Mouse (Mus musculus) liver, embryonic 12.5 days (tissue): Measurements from ENCODE around the gene Fam126b. TPM values are rescaled to one million over a fixed set of nuclear protein-coding genes. Genes with fewer than 3 reads are reported as not detected.

Experiments
- ATAC-seq: fragments of 200-750 bp; cut with Nextera tagmentation; 2 replicates; pipeline ENCODE4 v1.8.0; 2017; ENCODE audit warnings: moderate number of reproducible peaks, mild to moderate bottlenecking, moderate library complexity
- H3K27ac ChIP-seq: fragments of 300-500 bp; sonication (generic); 2 replicates; pipeline ENCODE4 v1.5.1; 2016; ENCODE audit warnings: mild to moderate bottlenecking
- H3K27me3 ChIP-seq: fragments of 300-500 bp; sonication (generic); replicated peaks from 2 replicates; pipeline ENCODE4 v1.6.1; 2016; ENCODE audit warnings: mild to moderate bottlenecking, moderate library complexity
- H3K36me3 ChIP-seq: fragments of 300-500 bp; sonication (generic); 2 replicates; pipeline ENCODE4 v1.6.1; 2016; ENCODE audit warnings: mild to moderate bottlenecking, moderate library complexity
- H3K4me1 ChIP-seq: fragments of 300-500 bp; sonication (generic); 2 replicates; pipeline ENCODE4 v1.6.1; 2016
- H3K4me2 ChIP-seq: fragments of 300-500 bp; sonication (generic); 2 replicates; pipeline ENCODE4 v1.6.1; 2016; ENCODE audit warnings: mild to moderate bottlenecking, moderate library complexity
- H3K4me3 ChIP-seq: fragments of 300-500 bp; sonication (generic); 2 replicates; pipeline ENCODE4 v1.5.1; 2016; ENCODE audit warnings: mild to moderate bottlenecking, moderate library complexity
- H3K9ac ChIP-seq: fragments of 300-500 bp; sonication (generic); 2 replicates; pipeline ENCODE4 v1.6.1; 2016; ENCODE audit warnings: mild to moderate bottlenecking, moderate library complexity
- H3K9me3 ChIP-seq: fragments of 300-500 bp; sonication (generic); replicated peaks from 2 replicates; pipeline ENCODE4 v1.6.1; 2016; ENCODE audit warnings: mild to moderate bottlenecking, moderate library complexity
- WGBS: fragments of 180-500 bp; shearing (Covaris S2); methylation state at CpG from one replicate; pipeline ENCODE4 v1.1.7; 2016; ENCODE audit not compliant: insufficient replicate concordance; 5-methylcytosine and 5-hydroxymethylcytosine counted together
- polyA plus RNA-seq: library from polyadenylated mRNA; unstranded; fragments of >200 nt; fragmentation: Nextera tagmentation; extraction: Ambion mirVana; gene quantifications from 2 replicates; pipeline ENCODE4 v1.2.1, GENCODE M21; 2016

The Fam126b gene
- polyA plus RNA-seq, 1 experiment from 2014 or later: 5.2 TPM

GRCm38 (mm10) chr1:58475662-58476061 lies 110.5 kb downstream of the Fam126b start:
- no peak overlapping the region for H3K4me2 ChIP-seq
- no peak for ATAC-seq
- H3K9me3 ChIP-seq: no peaks in the 10 kb centered on the region
- no peak overlapping the region for H3K4me3 ChIP-seq
- no peak overlapping the region for H3K27ac ChIP-seq
- H3K36me3 ChIP-seq: peaks cover 97% of the 10 kb centered on the region
- H3K9ac ChIP-seq: no peak overlapping the region
- H3K27me3 ChIP-seq: no peaks in the 10 kb centered on the region
- 88% methylated on average over 8 of the region's 8 CpGs for WGBS
- no peaks in the 10 kb centered on the region for H3K4me1 ChIP-seq

Other genes starting within 250 kb of the Fam126b start
- 225 and 229 TPM in 2 replicates for gene Bzw1, start 193.4 kb downstream of the Fam126b start, polyA plus RNA-seq
- gene Clk1, start 162.3 kb downstream of the Fam126b start, polyA plus RNA-seq: 96.2 and 96.4 TPM in 2 replicates
- 25.2 TPM in 2 replicates for gene Nif3l1, start 141.2 kb downstream of the Fam126b start, polyA plus RNA-seq
- 34.0 and 39.9 TPM in 2 replicates for gene Ppil3, start 140.8 kb downstream of the Fam126b start, polyA plus RNA-seq
- 55.9 and 62.2 TPM in 2 replicates for gene Orc2, start 81.2 kb downstream of the Fam126b start, polyA plus RNA-seq
- 128 and 143 TPM in 2 replicates for gene Ndufb3, start 61 bp upstream of the Fam126b start, polyA plus RNA-seq
- gene Als2cr12, start 109.7 kb upstream of the Fam126b start, polyA plus RNA-seq: not detected in 2 replicates
- 17.1 and 19.0 TPM in 2 replicates for gene Cflar, start 125.2 kb upstream of the Fam126b start, polyA plus RNA-seq
- 19.9 and 20.7 TPM in 2 replicates for gene Casp8, start 209.1 kb upstream of the Fam126b start, polyA plus RNA-seq